Mouse (Mus musculus) skeletal muscle tissue, adult 2 months (tissue): Measurements from ENCODE around the gene Mmp10.

ENCODE experiments used
- DNase-seq: peaks from one replicate; pipeline ENCODE4 v3.0.0-alpha.2; 2012; ENCODE audit warnings: low read depth, low spot score

Mmp10 gene

GRCm38 (mm10) chr9:7502051-7502450, at the start of gene Mmp10:
TSS of gene Mmp10 (plus strand) at chr9:7502352.
- DNase-seq = no peak

GRCm38 (mm10) chr9:7453302-7453701, 48.9 kb upstream of the Mmp10 start:
- peak; percentile 5 for DNase-seq

GRCm38 (mm10) chr9:7470262-7470661, 31.9 kb upstream of the Mmp10 start:
- no peak for DNase-seq

DNA sequence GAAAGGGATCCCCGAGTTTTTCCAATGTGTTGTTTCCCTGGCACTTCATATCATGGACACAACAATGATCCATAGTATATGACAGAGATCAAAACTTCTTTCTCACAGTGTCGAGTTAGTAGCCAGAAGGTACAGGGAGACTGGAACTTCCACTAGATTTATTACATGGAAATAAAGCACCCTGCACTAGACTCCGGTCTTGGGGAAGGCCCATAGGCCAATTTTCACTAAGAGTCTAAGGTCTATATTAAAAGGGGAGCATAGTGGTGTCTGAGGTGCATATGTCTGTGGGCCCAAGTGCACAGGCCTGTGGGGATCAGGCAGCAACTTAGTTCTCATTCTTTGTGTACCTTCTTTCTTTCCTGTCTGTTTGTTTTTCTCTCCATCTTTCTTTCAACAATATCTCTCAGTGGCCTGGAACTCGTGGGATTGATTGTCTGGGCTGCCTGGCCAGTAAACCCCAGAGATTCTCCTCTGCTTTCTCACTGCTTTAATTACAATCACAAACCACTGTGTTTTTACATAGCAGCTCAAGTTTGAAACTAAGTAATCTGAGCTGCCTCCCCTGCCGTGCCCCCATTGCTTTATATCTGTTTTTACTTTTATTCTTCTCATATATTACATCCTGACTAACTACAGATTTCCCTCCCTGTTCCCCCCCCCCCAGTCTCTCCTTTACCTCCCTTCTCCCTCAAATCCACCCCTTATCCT, 18.3 kb upstream of the Mmp10 start:
- no peak for DNase-seq

DNA sequence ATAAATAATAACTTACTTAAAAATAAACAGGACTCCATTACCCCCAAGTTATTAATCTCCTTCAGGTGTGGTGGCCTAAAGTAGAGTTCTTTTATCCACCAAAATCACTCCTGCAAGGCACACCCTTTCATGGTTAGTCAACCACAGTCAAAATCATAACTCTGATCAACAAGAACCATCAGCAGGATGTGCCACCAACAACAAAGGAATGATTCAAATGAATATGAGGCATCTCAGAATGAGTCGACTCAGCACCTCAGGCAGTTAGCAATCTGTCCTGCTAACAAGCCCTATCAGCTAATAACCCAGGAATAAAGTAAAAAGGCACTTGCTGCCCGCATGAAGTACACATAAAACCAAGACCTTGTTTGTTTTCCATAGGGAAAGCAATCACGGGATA, 1.0 kb upstream of the Mmp10 start:
- DNase-seq = no peak

DNA sequence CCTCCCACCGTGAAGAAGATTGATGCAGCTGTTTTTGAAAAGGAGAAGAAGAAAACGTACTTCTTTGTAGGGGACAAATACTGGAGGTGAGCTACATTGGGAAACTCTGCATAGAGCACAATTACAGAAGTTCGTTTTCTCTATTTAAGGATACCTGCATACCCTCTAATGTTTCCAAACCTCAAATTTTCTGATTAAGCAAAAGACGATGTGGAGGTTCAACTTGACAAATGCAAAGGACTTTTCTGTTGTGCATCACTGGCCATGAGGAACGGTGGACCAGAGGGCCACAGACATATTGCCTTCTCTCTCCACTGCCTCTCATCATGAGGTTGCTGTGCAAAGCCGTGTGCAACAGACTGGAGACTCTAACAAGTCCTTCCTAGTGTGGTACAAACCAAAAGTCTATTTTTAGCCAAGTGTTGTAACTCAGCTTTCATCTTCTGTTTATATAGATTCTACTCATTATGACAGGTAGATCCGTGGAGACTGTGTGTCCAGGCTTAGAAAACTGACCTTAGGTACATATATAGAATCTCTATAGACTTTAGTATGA, 5.2 kb downstream of the Mmp10 start:
- no peak for DNase-seq

GRCm38 (mm10) chr9:7509619-7510233, 7.6 kb downstream of the Mmp10 start:
- no peak for DNase-seq

DNA sequence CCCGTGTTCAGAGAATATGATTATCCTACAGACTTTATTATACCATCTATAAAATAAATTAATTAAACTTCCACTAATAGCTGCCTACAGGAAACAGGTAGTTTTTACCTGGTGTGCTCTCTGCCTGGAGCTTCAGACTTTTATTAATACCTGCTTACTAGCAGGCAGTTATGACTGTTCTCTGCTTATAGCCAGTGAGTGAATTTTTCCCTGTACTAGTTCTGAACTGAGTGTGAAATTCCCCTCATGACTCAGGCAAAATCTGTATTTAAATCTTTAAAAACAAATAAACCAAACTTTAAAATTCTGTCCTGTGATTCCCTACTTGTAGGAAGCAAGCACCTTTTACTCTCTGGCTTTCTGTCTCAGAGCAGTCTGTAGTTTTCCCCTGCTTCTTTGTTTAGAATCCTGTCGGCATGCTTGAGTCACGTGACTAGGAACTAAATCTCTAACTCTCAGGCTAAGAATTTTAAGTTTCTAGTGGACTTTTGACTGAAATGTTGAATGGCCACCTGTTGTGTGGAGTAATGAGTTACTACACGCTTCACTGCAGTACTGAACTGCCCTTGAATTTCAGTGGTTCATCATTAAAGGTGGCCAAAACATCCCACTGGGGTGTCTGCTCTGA, 15.9 kb downstream of the Mmp10 start:
- DNase-seq = no peak

GRCm38 (mm10) chr9:7526255-7526940, 24.2 kb downstream of the Mmp10 start:
- no peak for DNase-seq

DNA sequence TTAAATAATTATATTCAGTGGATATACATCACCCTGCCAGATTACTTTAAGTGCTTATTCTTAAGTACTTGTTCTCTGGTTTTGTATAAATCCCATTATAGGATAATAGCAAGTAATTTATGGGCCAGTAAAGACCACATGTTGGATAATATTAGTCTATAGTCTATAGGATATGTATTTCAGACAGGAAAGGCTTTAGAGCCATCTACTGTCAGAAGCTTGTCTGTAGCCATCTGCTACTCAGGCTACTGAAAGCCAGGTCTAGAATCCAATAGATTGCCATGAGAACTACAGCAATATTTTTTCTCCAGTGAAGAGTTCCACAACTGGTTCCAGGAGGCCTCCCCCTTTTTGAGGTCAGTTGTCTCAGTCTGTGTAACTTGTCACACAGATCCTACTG, 40.6 kb downstream of the Mmp10 start:
- DNase-seq = no peak

- DNase-seq = no peak
Measured at GRCm38 (mm10) chr9:7544923-7545457, 42.8 kb downstream of the Mmp10 start.

GRCm38 (mm10) chr9:7545471-7545870, 43.3 kb downstream of the Mmp10 start:
- peak; percentile 29 for DNase-seq

DNA sequence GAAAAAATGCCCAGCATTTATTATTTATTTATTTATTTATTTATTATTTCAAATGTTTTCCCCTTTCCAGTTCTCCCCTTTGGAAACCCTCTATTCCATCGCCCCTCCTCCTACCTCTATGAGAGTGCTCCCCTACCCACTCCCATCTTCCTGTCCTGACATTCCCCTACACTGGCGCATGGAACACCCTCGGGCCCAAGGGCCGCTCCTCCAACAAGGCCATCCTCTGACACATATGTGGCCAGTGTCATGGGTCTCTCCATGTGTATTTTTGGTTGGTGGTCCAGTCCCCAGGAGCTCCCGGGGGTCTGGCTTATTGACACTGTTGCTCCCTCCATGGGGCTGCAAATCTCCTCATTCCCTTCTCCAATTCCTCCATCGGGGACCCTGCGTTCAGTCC, 43.8 kb downstream of the Mmp10 start:
- no peak for DNase-seq

DNA sequence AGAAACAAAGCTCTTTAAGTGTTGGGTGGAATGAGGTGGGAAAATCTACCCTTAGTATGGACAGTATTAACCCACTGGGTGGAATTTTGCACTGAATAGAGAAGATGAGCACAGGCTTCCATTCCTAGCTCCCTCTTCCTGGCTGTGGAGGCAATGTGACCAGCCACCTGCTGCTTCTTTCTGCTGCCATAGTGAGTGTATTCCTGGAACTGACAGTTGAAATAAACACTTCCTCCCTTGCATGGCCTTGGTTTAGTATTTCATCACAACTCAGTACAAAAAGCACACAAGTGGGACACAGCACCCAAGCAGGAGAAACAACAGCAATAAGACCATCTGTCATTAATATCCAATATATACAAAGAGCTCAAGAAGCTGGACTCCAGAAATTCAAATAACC, 49.8 kb downstream of the Mmp10 start:
- DNase-seq = no peak

DNA sequence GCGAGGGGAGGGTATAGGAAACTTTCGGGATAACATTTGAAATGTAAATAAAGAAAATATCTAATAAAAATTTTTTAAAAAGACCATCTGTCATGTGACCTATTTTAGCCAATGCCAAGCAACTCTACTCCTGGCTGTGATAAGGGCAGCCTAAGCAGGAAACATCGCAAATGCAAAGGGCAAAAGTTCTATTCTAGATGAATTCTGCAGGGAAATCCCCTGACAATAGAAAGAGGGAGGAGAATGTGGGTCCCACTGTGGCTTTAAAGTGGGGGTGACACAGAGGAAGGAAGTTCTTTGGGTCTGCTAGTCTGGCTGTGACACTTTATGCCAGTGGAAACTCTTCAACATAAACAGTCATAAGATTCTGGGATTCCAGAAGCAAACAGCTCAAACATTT, 51.4 kb downstream of the Mmp10 start:
- no peak for DNase-seq

DNA sequence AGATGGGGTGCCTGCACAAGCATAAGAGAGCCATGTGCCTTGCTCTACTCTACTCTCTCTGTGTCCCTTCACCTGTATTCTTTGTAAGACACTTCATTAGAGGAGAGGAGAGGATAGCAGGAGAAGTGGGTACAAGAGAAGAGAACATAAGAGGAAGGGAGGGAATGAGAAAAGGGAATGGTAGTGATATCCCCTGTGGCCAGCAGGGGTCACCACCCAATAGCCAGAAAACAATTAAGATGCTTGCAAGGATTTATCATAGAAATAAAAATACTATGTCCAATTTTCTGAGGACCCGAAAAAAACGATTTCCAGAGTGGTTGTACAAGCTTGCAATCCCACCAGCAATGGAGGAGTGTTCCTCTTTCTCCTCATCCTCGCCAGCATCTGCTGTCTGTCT, 52.2 kb downstream of the Mmp10 start:
- no peak for DNase-seq

DNA sequence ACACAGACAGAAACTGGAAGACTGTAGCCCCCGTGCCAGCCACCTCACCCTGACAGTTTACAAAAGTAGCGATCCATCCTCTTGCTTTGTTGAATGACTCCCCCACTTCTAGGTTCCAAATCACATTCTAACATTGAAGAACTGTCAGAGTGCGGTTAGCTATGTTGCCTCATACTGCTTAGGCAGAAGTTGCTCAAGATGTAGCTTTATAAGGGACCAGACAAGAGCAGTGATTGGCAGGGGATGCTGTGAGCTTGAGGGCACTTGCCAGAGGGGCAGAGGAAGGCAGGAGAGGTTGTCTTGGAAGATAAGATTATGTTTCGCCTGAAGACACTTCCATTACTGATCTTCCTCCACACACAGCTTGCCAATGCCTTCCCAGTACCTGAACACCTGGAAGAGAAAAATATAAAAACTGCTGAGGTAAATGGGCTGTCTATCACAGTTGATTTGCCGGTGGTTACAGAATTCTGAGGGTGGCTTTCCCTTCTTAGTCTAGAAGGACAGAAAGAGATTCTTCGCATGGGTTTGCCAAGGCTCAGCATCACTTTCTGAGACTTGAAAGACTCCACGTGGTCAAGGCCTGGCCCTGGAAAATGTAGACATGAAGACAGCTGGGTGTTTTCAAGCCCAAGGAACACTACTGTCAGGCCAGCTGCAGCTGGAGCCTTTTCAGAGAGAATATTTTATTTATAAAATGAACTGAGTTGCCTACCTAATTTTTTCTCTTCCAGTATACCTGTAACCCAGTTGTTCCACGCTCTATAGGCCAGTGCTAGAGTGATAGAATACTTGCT, 56.3 kb downstream of the Mmp10 start, which contains the start of gene Mmp8:
TSS of gene Mmp8 (plus strand) at position 236 of the 797 bp plus-strand sequence.
- DNase-seq = no peak
